Mouse (Mus musculus) erythroblast, embryonic 14.5 days (primary cell): ENCODE measurements around the gene Stra6. TPM values are rescaled to one million over a fixed set of nuclear protein-coding genes. Genes with fewer than 3 reads are reported as not detected.

Experiments
- H3K27me3 ChIP-seq: 2 replicates; pipeline ENCODE4 v1.6.1; 2012; ENCODE audit warnings: inconsistent platforms; ENCODE audit not compliant: control insufficient read depth
- H3K36me3 ChIP-seq: 2 replicates; pipeline ENCODE4 v1.6.1; 2012; ENCODE audit warnings: mild to moderate bottlenecking, inconsistent platforms; ENCODE audit not compliant: control insufficient read depth
- H3K4me1 ChIP-seq: 2 replicates; pipeline ENCODE4 v1.6.1; 2012; ENCODE audit warnings: inconsistent platforms; ENCODE audit not compliant: control insufficient read depth
- H3K4me3 ChIP-seq: replicated peaks from 2 replicates; pipeline ENCODE3; 2012; ENCODE audit warnings: moderate library complexity, mild to moderate bottlenecking, inconsistent platforms
- H3K9me3 ChIP-seq: 2 replicates; pipeline ENCODE4 v1.6.1; 2012; ENCODE audit warnings: low read length, inconsistent platforms, mixed read lengths; ENCODE audit not compliant: control insufficient read depth
- GATA1 ChIP-seq: IDR thresholded peaks from 2 replicates; pipeline ENCODE4 v1.6.1; 2012; ENCODE audit warnings: low read length, inconsistent platforms, mixed read lengths
- TAL1 ChIP-seq: IDR thresholded peaks from 3 replicates; pipeline ENCODE4 v1.6.1; 2012; ENCODE audit warnings: low read length, inconsistent platforms, mixed read lengths
- polyA plus RNA-seq: library from polyadenylated mRNA; stranded (reverse); fragments of >175 nt; gene quantifications from 2 replicates; pipeline ENCODE4 v1.2.3, GENCODE M21; 2012

Stra6 gene
- polyA plus RNA-seq, 1 experiment: not detected

DNA sequence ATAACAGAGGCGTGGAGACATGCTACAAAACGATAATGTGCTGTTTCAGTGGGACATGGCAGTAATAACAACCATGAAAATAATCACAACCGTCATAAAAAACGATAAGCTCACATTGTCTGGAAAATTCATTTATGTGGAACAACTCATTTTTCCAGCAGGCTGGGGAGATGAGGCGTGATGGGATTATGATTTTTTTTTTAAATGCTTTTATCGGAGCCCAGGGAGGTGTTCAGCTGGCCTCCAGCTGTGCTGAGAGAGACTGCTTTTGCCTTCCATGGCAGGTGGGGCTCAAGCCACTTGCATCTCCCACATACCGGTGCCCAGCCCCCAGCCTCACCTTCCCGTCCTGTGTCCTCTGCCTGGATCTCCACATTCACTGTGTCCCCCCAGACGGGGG, 22.6 kb downstream of the Stra6 start:
- no peaks in the 10 kb centered on the region for H3K9me3 ChIP-seq
- no peaks in the 10 kb centered on the region for H3K4me1 ChIP-seq
- TF ChIP-seq GATA1 (no peak), TAL1 (no peak)
- no peaks in the 10 kb centered on the region for H3K27me3 ChIP-seq
- H3K36me3 ChIP-seq: no peaks in the 10 kb centered on the region
- no peak overlapping the region for H3K4me3 ChIP-seq

DNA sequence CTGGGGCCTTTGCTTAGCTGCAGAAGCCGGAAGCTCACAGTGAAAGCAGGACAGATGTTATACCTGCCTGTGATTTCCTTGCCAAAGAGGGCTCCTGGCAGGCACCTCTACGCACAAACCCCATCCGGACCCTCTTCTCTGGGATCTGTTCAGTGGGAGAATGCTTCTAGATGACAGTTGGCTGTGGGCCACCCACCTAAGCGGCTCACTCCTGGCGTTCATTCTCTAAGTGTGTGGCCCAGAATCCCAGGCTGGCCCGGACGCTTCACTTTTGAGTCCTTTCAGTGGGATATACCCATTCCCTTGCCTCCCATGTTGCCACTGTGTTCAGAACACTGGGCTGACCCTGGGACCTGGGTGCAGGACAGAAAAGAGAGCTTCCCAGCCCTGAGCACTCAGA, 23.3 kb downstream of the Stra6 start:
- Histone ChIP-seq H3K4me1 (no peaks in the 10 kb centered on the region), H3K4me3 (no peak overlapping the region), H3K27me3 (no peaks in the 10 kb centered on the region), H3K36me3 (no peaks in the 10 kb centered on the region), H3K9me3 (no peaks in the 10 kb centered on the region)
- TF ChIP-seq TAL1 (no peak), GATA1 (no peak)

DNA sequence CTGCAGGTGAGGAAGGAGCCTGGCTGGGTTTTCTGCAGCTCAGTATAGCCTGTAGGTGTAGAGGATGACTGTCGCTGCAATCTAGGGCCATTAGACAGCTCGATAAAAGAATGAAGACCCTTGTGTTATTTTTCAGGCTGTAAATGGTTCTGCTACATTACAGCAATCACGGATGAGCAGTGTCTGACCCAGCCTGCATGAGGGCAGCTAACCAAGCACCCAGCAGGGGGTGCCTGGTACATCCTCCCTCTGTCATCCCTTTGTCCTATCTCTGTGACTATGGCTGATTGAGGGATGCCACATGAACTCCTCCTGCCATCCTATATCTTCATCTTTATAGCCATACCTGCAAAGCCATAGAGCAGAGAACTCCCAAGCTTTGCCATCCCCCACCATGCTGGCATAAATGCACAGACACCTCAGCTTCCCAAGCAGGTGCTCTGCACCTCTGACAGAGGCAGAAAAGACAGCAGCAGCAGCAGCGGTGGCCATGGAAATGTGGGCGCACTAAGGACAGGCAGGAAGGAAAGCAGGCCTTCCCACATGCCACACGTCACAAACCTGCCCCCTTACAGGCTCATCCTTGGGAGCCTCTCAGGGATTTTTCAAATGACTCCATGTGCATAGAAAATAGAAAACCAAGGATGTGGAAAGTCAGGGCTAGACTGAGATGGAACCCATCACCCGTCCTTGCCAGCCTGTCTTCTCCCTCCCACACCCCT, 23.9 kb downstream of the Stra6 start:
- Histone ChIP-seq H3K9me3 (no peaks in the 10 kb centered on the region), H3K4me3 (no peak overlapping the region), H3K4me1 (no peaks in the 10 kb centered on the region), H3K27me3 (no peaks in the 10 kb centered on the region), H3K36me3 (no peaks in the 10 kb centered on the region)
- no peak for TF ChIP-seq GATA1
- TF ChIP-seq TAL1: no peak

DNA sequence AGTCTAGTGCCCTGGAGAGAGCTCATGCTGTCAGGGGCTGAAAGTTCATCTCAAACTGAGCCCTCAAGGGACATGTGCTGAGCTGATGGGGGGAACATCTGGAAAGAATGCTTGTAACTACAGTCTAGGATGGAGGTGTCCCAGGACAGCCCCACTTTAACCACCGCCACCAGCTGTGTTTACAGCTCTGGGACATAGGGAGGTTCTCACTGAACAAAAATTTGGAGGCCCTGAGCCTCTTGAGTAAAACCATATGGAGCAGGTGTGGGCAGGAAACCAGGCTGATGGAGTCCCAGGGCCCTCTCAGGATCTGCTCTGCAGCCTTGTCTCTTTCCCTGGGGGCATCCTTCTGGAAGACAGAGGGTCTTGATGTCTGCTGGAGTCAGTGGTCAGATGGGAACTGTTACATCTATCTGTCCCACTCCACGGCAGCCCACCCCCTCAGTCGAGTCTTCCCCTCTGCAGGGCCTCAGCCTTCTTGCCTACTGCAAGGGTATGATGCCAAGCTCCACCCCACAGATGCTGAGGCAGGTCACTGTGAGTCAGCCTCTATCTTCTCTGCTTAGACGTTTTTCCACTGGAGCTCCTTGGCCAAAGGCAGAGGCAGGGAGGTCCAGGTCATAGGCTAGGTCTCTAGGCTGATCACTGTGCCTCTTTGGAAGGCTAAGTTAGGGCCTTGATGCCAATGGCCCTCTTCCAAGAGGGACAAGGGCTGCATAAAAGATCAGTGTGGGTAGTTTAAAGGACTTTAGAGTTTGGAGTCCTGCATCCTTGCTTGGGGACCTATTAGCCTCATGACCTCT, 28.2 kb downstream of the Stra6 start:
- Histone ChIP-seq H3K27me3 (no peaks in the 10 kb centered on the region), H3K4me3 (no peak overlapping the region), H3K36me3 (no peaks in the 10 kb centered on the region), H3K9me3 (no peaks in the 10 kb centered on the region), H3K4me1 (no peaks in the 10 kb centered on the region)
- no peak for TF ChIP-seq GATA1

DNA sequence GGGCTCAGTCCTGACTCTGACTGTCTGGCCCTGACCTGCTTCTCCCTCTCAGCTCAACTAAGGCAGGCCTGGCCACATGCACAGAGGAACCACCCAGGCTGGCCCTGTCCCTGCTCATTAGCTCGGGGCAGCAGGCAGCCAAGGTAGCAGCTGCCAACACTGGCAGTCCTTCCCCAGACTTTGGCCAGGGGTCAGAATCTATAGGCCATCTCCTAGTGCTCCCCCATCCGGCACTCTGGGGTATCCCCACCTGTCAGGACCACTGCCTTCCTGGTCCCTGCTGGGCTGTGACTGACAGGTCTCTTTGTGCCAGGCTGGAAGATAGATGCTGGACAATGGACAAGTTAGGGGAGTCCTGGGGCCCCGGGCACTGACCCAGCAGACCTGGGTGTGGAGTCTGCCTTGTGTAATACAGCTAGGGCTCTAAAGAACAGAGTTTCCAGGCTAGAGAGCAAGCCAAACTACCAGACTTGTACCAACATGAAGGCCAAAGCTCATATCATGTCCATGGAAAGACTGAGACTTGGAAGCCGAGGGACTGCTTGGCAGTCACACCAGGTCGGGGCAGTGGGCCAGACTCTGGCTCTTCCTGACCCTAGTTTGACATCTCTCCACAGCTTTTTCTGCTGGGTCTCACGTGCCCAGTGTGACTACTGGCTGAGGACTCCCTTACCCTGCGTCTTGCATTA, 29.1 kb downstream of the Stra6 start:
- TF ChIP-seq TAL1 (no peak), GATA1 (no peak)
- Histone ChIP-seq H3K36me3 (no peaks in the 10 kb centered on the region), H3K4me1 (no peaks in the 10 kb centered on the region), H3K9me3 (no peaks in the 10 kb centered on the region), H3K27me3 (no peaks in the 10 kb centered on the region), H3K4me3 (no peak overlapping the region)

DNA sequence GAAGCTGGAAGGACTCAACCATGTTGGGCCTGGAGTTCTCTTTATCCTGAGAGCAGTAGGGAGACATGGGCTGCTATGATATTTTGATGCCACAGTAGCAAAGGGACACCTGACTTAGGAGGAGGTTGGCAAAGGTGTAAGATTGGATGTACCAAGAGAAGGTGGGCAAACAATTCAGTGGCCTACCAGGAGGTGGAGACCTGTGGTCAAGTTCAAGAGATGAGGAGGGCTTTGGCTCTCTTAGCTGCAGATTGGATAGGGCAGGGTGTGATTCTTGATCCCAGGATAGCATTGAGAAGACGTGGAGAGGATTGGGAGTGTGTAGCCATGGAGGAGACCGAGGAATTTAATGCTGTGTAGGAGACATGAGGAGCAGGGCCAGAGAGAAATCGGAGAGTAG, 30.2 kb downstream of the Stra6 start:
- Histone ChIP-seq H3K4me1 (no peaks in the 10 kb centered on the region), H3K27me3 (no peaks in the 10 kb centered on the region), H3K36me3 (no peaks in the 10 kb centered on the region), H3K9me3 (no peaks in the 10 kb centered on the region), H3K4me3 (no peak overlapping the region)
- TF ChIP-seq TAL1 (no peak), GATA1 (no peak)

DNA sequence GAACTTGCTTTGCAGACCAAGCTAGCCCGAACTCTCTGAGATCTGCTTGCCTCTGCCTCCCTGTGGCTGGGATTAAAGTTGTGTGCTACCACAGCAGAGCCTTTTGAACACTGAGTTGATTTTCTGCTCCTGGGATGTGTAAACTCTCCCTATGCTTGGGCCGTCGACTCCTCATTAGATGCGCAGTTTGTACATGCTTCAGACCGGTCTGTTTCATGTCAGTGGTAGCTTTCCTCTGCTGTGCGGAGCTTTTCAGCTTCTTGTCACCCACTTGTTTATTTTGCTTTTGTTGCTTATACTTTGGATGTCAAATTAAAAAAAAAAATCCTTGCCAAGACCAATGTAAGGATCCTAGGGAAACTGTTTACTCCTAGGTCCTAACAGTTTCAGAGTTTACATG, 32.4 kb downstream of the Stra6 start:
- H3K27me3 ChIP-seq: no peaks in the 10 kb centered on the region
- no peak overlapping the region for H3K4me3 ChIP-seq
- no peaks in the 10 kb centered on the region for H3K36me3 ChIP-seq
- TF ChIP-seq GATA1 (no peak), TAL1 (no peak)
- H3K9me3 ChIP-seq: no peaks in the 10 kb centered on the region
- no peaks in the 10 kb centered on the region for H3K4me1 ChIP-seq

DNA sequence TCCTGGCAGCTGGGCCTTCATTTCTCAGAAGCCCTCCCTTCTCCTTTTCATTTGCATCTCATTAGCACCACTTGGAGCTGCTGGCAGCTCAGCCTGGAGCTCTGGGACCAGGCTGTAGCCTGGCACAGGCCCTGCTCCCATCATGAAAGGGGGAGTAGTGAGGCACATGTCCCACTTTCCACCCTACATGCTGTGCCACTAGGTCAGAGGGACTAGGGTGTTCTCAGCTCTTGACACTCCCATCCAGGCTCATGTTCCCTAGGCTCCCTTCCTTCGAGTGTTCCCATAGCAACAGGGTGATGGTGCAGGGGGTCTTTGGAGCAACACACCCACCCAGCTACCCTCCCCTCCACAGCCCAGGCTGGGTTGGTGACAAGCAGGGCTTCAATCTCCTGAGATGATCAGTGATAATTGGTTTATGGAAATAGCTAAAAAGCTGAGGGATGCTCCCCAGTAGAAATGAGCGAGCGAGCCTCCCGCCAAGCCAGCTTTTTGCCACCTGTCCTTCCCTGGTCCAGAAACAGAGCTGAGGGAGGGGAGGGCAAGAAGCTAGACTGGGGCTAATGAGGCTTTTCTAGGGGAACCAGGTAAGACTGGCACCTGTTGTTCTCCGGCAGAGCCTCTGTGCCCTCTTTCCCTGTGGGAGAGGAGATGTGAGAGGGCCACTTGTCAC, 33.2 kb downstream of the Stra6 start:
- H3K4me1 ChIP-seq: no peaks in the 10 kb centered on the region
- H3K4me3 ChIP-seq: no peak overlapping the region
- no peaks in the 10 kb centered on the region for H3K9me3 ChIP-seq
- H3K36me3 ChIP-seq: no peaks in the 10 kb centered on the region
- no peaks in the 10 kb centered on the region for H3K27me3 ChIP-seq
- TF ChIP-seq TAL1: no peak
- no peak for TF ChIP-seq GATA1
